Mouse (Mus musculus): ENCODE measurements around the gene Dnajc2. TPM values are rescaled to one million over a fixed set of nuclear protein-coding genes. Genes with fewer than 3 reads are reported as not detected.

Dnajc2 gene
- polyA plus RNA-seq (2014; fragmentation: Illumina TruSeq; extraction: RNeasy Lipid Tissue Mini Kit (QIAGEN cat#74804)) = 123 TPM

DNA sequence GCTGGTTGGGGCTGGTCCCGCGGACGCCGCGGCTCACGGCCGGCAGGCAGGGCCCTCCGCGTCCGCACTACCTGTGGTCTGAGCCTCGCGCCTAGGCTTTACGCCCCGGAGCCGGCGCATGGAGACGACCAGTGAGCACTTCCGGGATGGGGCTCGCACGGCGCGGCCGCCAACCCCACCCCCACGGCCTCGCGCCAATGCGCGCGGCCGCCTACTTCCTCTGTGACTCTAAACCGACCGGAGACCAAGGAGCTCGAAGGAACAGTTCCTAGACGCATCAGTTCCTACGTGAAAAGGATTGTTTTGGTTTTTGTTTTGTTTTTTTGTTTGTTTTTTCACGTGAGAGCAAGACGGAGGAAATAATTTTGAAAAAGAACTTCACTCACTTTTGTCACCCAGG is at the start of gene Dnajc2, which contains the start of gene Psmc2:
Gene Dnajc2, minus strand, starts transcription at position 199 of the 400 bp plus-strand sequence.
Gene Psmc2, plus strand, starts transcription at position 231 of the 400 bp plus-strand sequence.

DNA sequence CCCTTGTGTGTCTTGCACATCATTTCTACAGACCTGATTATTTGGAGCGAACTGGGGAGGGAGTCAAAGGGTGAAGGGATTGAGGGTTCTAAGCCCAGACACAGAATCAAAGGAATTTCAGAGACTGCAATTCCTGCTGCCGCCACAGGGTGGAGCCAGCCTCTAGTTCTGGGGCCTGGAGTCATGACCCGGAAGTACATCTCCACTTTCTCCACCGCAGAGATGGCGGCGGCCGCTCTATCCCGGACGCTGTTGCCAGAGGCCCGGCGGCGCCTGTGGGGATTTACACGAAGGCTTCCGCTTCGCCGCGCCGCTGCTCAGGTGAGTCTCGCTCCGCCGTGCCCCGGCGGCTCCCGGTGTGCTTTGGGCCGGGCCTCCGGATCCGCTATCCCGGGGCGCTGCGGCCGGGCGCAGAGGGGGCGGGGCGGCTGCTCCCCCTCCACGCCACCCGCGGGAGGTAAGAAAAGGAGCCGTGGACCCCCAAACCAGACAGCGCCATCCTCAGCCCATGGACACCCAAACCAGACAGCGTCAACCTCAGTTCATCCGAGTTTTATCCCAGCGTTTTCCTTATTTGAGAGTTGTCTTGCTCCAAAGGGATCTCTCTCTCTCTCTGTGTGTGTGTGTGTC is 48.0 kb downstream of the Dnajc2 start, which contains the start of gene Pmpcb:
Gene Pmpcb, plus strand, starts transcription at position 186 of the 630 bp plus-strand sequence.

Other genes with a start within 250 kb of the Dnajc2 start
- 31.0 TPM for gene Lrrc17, start 241.7 kb downstream of the Dnajc2 start, polyA plus RNA-seq (2014; fragmentation: Illumina TruSeq; extraction: RNeasy Lipid Tissue Mini Kit (QIAGEN cat#74804))
- 3.8 TPM for gene Fbxl13, start 139.6 kb downstream of the Dnajc2 start, polyA plus RNA-seq (2014; fragmentation: Illumina TruSeq; extraction: RNeasy Lipid Tissue Mini Kit (QIAGEN cat#74804))
- gene Armc10, start 139.4 kb downstream of the Dnajc2 start, polyA plus RNA-seq (2014; fragmentation: Illumina TruSeq; extraction: RNeasy Lipid Tissue Mini Kit (QIAGEN cat#74804)) = 112 TPM
- 50.7 TPM for gene Napepld, start 83.9 kb downstream of the Dnajc2 start, polyA plus RNA-seq (2014; fragmentation: Illumina TruSeq; extraction: RNeasy Lipid Tissue Mini Kit (QIAGEN cat#74804))
- gene Pmpcb, start 48.1 kb downstream of the Dnajc2 start, polyA plus RNA-seq (2014; fragmentation: Illumina TruSeq; extraction: RNeasy Lipid Tissue Mini Kit (QIAGEN cat#74804)) = 523 TPM
- gene Psmc2, start within 50 bp of the Dnajc2 start, polyA plus RNA-seq (2014; fragmentation: Illumina TruSeq; extraction: RNeasy Lipid Tissue Mini Kit (QIAGEN cat#74804)) = 80.5 TPM
- 0.26 TPM for gene Slc26a5, start 80.4 kb upstream of the Dnajc2 start, polyA plus RNA-seq (2014; fragmentation: Illumina TruSeq; extraction: RNeasy Lipid Tissue Mini Kit (QIAGEN cat#74804))

Measured in ovary, adult 10 weeks (tissue).